Mouse (Mus musculus) layer of hippocampus, postnatal 36 days (tissue): Measurements from ENCODE around the gene Gm525. TPM values are rescaled to one million over a fixed set of nuclear protein-coding genes. Genes with fewer than 3 reads are reported as not detected.
A peak's percentile ranks its signal among the peaks of the same experiment; 100 is the strongest.
"Not testable (repeated sequence)": the region's sequence is repeated elsewhere in the genome, so short reads cannot be mapped to it uniquely, and the experiment has no call there.

Source experiments
- DNase-seq, 2 experiments: peaks; one replicate each; pipeline ENCODE4 v3.0.0; 2022
- total RNA-seq, 2 experiments: library from RNA; stranded (reverse); gene quantifications; 2 replicates each; pipeline ENCODE4 v1.2.3; 2021

The Gm525 gene
- total RNA-seq, 2 experiments from 2014 or later: not detected

DNA sequence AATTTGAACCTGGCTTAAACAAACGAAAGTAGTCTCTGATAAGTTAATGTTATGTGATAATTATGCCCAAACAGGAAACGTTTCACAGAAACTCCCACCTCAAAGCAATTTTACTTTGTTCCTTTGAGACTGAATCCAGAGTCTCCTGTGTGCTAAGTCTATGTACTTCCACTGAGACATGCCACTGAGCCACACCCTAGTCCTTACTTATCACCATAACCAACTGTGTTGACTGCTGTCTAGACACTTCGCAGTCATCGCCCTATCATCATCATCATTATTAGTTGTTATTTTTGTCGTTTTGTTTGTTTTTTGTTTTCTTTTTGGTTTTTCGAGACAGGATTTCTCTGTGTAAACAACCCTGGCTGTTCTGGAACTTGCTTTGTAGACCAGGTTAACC is 9.3 kb upstream of the Gm525 start:
- no peak for DNase-seq

DNA sequence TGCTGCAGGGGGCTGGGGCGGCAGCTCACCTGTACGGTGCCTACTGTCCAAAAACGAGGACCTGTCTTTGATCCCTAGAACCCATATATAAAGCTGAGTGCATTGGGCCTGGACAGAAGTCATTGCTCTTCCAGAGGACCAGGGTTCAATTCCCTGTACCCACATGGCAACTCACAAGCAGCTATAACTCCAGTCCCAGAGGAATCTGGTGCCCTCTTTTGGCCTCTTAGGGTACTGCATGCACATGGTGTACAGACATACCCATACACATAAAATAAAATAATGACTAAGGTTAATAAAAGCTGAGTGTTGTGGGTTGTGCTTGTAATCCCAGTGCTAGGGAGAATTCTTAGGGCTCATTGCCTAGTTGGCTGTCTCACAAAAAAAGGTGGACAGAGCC is 8.3 kb upstream of the Gm525 start:
- no peak for DNase-seq

DNA sequence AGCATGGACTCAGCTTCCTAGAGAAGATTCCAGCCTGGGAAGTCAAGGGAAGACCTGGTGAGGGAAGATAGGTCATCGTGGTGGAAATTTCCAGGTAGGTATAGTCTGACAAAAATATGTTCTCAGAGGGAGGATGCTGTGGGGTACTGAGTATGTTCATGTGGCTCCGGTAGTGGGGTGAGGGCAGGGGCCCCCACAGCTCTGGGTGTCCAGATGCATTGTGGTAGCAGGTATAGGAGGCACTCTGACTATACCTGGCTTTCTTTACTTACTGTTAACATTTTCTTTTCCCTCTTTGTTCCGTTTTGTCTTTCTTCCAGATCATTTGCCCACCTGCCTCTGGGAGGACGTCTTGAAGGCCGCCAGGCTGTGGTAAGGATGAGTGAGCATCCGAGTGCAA is 7.5 kb upstream of the Gm525 start:
- DNase-seq: no peak

DNA sequence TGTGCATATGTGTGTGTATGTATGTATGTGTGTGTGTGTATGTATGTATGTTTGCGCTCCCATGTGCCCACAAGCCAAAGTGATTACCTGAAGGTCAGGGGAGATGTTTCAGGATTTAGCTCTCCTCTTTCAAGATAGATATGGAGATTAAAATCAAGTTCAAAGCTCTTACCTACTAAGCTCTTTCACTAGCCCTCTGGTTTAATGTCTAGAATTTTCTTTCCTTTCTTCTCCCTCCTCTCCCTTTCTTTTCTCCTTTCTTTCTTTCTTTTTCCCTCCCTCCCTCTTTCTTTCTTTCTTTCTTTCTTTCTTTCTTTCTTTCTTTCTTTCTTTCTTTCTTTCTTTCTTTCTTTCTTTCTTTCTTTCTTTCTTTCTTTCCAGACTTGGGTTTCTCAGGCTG is 6.9 kb upstream of the Gm525 start, which contains the start of gene Dgke:
Dgke (minus strand) TSS at position 101 of the 400 bp plus-strand sequence.
- DNase-seq: no peak

DNA sequence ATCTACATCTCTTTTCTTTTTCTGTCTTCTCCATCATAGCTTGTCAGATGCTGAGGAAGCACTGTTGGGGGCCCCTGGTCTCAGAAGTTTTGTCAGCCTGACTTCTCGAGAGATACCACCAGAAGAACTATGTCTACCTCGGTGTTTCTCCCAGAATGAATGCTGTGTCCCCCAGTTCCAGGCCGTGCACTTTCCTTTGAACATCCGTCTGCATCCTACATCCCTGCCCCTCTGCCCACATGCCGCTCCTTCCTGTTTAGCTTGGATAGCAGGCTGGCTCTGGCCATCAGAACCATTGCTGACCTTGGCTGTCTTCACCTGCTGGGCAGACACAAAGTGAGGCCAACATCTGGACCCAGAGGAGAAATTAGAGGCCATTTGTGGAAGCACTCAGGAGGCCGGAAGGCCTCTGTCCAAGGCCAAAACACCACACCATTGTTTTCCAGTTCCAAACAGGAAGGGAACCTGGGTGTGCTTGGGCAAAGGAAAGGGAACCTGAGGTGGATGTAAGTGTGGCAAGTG is 6.3 kb upstream of the Gm525 start:
- DNase-seq: no peak

DNA sequence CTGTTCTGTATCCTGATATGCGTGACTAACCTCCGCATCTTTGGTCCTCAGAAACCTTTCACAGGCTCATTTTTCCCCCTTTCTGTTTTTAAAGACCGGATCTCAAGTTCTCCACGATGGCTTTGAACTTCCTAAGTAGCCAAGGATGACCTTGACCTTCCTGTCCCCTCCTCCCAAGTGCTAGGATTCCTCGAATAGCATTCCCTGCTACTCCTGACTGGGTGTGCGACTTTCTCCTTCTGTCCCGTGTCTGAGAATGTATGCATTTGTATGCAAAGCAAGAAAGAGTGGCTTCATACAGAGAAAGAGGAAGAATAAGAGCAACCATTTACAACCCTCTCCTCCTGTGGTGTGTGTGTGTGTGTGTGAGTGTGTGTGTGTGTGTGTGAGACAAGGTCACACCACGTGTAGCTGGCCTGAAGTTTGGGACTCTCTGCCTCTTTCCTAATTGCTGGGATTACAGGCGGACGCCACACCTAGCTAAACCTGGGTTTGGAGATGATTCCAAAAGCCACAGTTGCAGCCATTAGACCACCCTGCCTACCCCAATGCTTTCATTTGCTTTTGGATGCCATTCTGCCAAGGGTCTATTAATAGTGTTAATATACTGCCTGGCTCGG is 5.7 kb upstream of the Gm525 start:
- no peak for DNase-seq

DNA sequence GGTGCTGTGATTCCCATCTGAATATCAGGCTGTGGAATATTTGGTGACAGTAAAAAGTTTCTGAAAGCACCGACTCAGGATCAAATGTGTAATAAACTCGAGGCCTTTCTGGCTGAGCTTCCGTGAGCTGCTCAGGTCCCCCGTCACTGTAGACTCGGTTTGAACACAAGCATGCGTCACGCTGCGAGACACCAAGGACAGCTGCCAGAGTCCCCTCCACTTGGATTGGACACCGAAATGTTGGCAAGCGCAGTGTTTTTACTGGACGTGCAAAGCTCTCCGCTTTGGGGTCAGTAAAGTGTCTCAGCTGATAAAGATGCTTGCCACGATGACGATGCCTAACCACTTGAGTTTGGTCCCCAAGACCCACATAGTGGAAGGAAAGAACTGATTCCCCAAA is 5.0 kb upstream of the Gm525 start:
- DNase-seq: no peak

DNA sequence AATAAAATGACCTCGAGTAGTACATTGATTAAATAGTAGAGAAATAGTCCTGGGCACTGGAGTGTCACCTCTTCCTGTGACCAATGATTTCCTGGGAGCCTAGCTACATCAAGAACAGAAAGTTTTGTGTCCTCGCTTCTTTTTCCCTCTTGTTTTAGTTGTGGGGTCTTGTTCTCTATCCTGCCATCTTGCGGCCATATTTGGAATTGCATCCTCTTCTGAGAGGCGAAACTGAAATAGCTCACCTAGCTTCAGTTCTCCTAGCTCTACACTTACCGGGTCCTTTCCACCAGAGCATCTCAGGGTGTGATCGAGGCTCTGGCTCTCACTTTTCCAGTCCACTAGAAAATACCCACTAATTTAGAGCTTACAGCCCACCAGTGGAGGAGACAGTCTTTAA is 4.3 kb upstream of the Gm525 start:
- peak in 1 of 2 experiments; percentile 21 for DNase-seq

DNA sequence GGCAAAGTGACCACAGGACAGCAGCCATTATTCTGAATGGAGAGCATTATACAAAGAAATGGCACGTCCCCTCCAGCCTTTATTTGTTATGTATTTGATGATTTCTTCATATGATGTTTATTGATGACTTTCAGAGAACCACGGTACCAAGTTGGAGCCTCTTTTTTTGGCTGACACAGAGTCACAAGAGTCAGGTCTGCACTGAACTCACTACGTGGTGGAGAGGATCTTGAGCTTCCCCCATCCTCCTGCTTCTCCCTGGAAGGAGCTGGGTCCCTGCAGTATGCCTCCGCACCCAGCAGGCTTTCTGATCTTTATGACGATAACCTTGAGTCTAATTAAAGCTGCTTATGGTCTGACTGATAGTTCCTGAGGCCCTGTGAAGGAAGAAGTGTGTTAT is 2.1 kb upstream of the Gm525 start:
- DNase-seq: no peak

DNA sequence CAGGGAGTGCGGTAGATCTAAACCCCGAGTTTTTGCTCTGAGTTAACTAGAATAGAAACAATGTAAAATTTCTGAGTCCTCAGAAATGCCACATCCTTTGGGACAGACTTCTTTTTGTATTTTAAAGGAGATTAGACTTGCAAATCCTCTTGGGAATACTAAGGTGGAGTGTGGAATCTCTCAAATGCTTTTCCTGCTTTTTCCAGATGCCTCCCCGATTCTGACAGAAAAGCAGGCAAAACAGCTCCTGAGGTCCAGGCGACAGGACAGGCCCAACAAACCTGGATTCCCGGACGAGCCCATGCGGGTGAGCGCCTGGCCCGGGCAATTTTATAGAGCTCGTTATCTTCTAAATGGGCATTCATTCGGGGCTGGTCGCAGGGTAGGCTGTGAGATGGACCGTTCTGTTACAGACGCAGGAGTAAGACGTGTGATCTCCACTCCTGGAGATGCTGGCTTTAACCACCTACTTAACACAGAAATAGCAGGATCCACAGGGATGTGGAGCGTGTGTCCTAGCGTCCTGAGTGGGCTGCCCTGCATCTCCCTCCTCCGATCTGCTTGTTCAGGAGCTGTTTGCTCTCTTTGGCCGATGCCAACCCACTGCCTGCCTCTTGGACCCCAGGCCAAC is 1.3 kb downstream of the Gm525 start:
- no peak for DNase-seq

DNA sequence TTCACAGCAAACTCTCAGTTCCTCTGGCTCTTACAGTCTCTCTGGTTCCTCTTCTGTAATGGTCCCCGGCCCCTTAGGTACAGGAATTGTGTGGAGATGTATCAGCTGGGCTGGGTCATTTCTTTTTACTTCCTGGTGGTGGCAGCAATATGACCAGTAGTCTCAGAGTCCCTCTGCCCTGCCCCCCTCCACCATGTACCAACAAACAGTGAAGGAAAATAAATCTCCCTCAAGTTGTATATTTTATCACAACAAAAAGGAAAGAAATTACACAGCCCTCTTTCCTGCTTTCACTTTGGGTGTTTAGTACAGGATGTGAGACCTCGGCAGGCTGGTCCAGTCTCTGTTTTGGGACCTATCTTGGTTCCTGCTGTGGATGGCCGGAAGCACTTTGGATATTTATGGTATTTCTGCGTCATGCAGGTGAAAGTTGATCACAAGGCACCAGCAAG is 2.8 kb downstream of the Gm525 start:
- DNase-seq: no peak

DNA sequence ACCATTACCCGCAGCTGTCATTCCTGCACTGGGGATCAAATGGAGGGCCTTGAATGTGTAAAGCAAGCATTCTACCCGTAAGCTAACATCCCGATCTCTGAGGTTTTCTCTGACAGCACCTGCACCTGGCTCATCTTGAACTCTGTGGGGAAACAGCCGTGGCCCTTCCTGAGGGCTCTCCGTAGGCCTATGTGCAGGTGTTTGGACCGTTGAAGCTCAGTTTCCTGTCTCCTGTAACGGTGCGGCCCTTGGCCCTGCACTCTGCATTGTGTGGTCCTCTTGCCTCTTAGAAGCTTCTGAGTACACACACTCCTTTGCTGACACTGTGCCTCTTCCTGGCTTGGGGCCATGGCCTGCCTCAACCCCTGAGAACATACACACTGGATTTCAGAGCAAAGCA is 4.0 kb downstream of the Gm525 start:
- DNase-seq: no peak

DNA sequence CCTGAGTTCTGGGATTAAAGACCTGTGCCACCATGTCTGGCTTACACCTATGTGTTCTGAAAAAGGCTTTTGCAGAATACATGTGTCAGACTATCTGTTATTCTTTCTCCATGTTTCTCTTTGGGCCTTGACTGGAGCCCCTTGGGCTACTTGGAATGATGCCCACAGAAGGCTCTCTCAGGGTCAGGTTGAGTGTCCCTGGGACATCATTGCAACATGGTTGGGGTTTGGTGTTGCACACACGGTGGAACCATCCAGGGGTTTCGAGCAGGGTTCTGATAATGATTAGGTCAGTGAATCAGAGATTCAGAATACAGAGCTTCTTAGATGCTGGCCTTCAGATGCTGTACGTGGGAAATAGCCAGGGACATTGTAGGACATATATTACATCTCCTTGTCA is 4.7 kb downstream of the Gm525 start:
- DNase-seq: no peak

DNA sequence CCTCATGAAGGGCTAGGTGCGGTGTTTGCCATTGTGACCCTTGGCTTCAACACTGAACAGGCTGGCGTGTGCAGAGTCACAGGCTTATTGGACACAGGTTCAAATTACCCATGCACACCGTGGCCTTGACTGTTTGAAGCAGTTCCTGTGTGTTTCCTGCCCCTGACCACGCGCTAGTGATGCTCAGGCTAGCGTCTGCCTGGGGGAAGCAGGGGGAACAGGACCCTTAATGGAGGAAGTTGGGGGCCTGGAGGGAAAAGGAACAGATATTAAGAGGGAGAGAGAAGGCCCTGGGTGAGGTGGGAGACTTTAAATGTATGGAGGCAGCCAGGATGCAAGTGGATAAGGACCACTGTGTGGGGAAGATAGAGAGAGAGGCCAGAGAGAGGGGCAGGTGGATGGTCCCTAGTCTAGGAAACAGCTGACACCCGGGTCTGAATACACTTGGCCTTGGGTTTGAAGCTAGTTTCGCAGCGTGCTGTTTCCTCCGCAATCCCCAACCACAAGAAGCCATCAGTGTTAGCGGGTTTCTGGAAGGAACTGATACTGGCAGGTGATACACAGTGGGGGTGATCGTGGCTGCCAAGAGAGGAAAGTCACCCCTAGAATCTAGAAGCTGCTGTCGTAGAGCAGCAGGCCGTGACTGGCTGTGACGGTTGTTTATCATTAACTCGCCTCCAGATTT is 5.5 kb downstream of the Gm525 start:
- DNase-seq: no peak

DNA sequence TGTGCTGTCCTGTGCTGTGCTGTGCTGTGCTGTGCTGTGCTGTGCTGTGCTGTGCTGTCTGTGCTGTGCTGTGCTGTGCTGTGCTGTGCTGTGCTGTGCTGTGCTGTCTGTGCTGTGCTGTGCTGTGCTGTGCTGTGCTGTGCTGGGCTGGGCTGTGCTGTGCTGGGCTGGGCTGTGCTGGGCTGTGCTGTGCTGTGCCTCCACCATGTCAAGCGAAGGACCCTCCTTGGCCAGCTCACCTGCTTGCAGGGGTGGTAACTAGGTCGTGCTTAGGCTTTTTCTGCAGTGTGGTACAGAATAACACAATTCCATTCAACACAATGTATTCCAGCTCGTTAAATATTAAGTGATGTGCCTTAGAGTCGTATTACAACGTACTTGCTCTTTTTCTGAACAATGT is 8.3 kb downstream of the Gm525 start:
- DNase-seq: not testable (repeated sequence)

DNA sequence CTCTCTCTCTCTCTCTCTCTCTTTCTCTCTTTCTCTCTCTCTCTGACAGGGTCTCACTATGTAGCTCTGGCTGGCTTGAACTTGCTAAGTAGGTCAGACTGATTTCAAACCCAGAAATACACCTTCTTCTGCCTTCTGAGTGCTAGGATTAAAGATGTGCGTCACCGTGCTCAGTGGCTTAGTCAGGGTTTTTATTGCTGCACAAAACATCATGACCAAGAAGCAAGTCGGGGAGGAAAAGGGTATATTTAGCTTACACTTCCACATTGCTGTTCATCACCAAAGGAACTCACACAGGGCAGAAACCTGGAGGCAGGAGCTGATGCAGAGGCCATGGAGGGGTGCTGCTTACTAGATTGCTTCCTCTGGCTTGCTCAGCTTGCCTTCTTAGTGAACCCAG is 9.1 kb downstream of the Gm525 start:
- DNase-seq: not testable (repeated sequence)

DNA sequence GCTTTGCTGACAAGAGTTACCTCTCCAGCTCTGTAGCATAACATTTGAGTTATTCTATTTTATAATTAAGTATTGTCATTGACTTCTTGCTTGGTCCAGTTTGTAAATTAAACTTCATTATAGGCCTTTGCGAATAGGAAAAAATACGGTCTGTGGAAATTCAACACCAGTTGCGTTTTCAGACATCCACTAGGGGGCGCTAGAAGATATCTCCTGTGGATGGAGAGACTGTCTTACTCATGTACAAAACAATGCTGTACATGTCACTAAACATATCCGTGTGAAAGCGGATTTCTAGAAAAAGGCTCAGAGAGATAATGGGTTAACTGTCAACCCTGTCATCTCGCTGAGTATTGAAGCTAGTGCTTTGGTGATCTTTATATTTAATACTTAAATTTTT is 11.0 kb downstream of the Gm525 start:
- peak in 1 of 2 experiments; percentile 18 for DNase-seq

DNA sequence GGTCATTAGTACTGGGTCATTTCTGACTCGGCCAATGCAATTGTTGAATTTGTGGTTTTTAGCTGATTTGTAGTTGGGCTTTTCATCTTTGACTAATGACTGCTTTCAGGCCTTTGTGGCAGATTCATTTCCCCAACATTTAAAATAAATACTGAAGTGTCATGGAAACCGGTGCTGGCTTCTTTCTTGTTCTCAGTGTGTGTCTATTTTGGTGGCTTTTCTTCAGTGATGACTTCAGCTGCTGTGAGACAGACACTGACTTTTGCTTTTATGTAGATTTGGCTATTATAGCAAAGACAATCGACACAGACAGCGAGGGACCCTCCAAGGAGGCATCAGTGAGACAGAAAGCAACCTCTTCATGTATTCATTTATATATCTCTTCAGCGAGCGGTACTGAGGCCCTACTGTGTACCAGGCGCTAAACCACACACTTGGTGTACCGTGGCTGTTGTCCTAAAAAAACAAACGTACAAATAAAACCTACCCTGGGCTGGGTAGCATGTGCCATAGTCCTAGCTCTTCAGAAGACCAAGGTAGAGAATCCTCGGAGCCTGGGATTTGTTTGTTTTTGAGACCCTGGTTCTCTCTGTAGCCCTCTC is 12.7 kb downstream of the Gm525 start:
- no peak for DNase-seq

DNA sequence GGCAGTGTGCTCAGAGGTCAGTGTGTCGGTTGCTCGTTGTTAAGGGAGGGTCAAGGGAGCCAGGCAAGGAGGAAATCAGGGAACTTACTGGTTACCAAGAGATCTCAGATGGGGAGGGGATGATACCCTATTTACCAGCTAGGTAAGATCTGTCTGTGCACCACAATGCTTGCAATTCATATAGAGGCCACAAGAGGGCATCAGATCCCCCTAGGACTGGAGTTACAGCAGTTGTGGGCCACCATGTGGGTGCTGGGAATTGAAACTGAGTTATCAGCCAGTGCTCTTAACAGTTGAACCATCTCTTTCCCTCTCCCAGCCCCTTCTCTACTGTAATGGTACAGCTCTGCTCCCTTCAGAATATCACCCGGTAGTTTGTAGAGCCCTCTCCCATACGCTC is 15.1 kb downstream of the Gm525 start:
- DNase-seq: no peak

DNA sequence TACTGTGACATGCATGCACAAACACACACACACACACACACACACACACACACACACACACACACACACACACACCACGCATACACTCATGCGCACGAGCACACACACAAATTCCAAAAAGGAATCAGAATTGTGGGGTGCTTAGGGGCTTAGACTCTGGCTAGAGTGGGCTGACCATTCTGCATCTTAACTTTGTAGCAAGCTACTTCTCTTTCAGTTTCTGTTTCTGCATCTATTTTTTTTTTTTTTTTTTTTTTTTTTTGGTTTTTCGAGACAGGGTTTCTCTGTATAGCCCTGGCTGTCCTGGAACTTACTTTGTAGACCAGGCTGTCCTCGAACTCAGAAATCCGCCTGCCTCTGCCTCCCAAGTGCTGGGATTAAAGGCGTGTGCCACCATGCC is 16.7 kb downstream of the Gm525 start:
- DNase-seq: not testable (repeated sequence)

DNA sequence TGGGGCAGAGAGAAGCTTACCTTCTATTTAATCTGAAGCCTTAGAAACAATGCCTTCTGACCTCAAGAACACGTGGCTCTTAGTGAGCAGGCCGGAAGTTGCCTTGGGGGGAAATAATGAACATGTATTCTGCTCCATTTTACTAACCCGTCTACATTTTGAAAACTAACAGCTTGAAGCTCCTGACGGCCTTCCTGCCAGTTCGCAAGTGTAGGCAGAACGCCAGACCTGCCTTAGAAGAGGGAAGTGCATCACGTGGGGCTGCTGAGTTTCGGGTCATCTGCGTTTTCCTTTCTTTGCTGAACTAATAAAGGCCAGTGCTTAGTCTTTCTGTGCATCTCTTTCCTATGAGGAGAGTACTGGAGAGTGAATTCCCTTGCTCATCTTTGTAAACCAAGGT is 19.1 kb downstream of the Gm525 start:
- peak in 1 of 2 experiments; percentile 25 for DNase-seq

DNA sequence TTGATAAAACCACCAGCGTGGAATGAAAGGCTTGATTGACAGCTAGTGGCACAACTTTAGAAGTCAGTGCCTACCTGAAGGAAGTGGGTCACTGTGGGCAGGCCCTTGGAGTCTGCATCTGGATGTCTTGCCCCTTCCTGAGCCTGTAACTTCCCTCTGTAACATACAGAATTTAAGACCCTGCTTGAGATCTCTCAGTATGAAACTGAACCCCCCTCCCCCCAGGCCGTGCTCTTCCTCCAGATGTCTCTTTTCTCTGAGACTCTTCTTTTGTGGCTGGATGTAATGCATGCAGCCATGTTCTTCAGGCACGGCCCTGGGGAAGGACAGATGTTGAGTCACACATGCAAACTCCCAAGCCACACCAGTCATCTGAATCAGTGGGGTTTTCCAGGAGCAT is 21.7 kb downstream of the Gm525 start:
- DNase-seq: no peak

DNA sequence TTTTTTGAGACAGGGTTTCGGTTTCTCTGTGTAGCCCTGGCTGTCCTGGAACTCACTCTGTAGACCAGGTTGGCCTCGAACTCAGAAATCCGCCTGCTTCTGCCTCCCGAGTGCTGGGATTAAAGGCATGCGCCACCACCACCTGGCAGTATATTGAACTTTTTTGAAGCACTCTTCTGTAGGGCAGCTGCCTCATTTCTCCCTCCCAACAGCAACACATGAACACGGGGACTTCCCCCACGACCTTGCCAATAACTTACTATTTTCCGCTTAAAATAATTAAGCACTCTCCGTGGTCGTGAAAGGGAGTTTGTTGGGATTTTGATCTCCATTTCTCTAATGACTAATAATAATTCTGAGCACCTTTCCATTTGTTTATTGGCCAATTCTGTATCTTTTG is 23.7 kb downstream of the Gm525 start:
- DNase-seq: not testable (repeated sequence)
